Mouse (Mus musculus): ENCODE measurements around the gene Cnp. TPM values are rescaled to one million over a fixed set of nuclear protein-coding genes. Genes with fewer than 3 reads are reported as not detected.

Cnp gene
- polyA plus RNA-seq, 1 experiment from 2014 or later: 34.7 TPM

- 87% methylated on average over 6 of the region's 6 CpGs for WGBS
- Histone ChIP-seq H3K9ac (ENCODE audit: low read length) (no peak overlapping the region), H3K27ac (ENCODE audit: low read depth) (no peak overlapping the region), H3K36me3 (ENCODE audit: control insufficient read depth, insufficient read depth, low read length) (no peaks in the 10 kb centered on the region), H3K4me1 (replicated peaks; ENCODE audit: control insufficient read depth, insufficient read depth, low read length) (0 out of 2 replicates have a peak, but pooled peaks cover 5% of the 10 kb centered on the region), H3K9me3 (ENCODE audit: control insufficient read depth, low read length) (no peaks in the 10 kb centered on the region), H3K4me3 (ENCODE audit: low read depth, low read length) (no peak overlapping the region), H3K4me2 (ENCODE audit: low read length) (no peak overlapping the region), H3K27me3 (replicated peaks; ENCODE audit: control insufficient read depth, insufficient read depth, low read length) (no peaks in the 10 kb centered on the region)
- no peak for DNase-seq (ENCODE audit: low spot score)
- no peak for ATAC-seq (replicated peaks; ENCODE audit: low FRiP score, low TSS enrichment, low read depth)
Measured at GRCm38 (mm10) chr11:100546955-100547354, 27.7 kb upstream of the Cnp start.

DNA sequence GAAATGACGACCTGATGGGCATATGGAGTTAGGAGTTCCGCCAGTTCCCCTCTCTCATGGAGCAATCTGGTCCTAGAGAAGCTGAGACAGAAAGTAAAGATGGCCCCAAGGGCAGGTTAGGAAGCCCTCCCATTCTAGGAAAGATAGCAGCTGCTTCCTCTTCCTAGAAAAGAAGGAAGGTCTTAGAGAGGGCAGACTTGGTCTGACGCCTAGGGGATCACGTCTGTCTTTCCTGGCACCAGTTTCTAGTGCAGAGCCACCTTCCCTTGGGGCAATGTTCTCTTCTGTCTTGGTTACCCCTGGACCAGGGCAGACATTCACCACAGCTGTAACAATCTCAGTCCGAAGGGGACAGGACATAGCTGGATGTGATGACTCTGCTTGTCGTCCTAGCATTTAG, 26.6 kb upstream of the Cnp start:
- H3K9me3 ChIP-seq (ENCODE audit: control insufficient read depth, low read length): no peaks in the 10 kb centered on the region
- ATAC-seq (replicated peaks; ENCODE audit: low FRiP score, low TSS enrichment, low read depth) (no peak), DNase-seq (ENCODE audit: low spot score) (no peak)
- no peak overlapping the region for H3K9ac ChIP-seq (ENCODE audit: low read length)
- H3K36me3 ChIP-seq (ENCODE audit: control insufficient read depth, insufficient read depth, low read length): no peaks in the 10 kb centered on the region
- no peak overlapping the region for H3K4me3 ChIP-seq (ENCODE audit: low read depth, low read length)
- 80% methylated on average over 6 of the region's 6 CpGs for WGBS
- H3K4me2 ChIP-seq (ENCODE audit: low read length): no peak overlapping the region
- H3K27ac ChIP-seq (ENCODE audit: low read depth): no peak overlapping the region
- no peaks in the 10 kb centered on the region for H3K27me3 ChIP-seq (replicated peaks; ENCODE audit: control insufficient read depth, insufficient read depth, low read length)
- 0 out of 2 replicates have a peak, but pooled peaks cover 5% of the 10 kb centered on the region for H3K4me1 ChIP-seq (replicated peaks; ENCODE audit: control insufficient read depth, insufficient read depth, low read length)

- no peaks in the 10 kb centered on the region for H3K9me3 ChIP-seq (ENCODE audit: control insufficient read depth, low read length)
- WGBS: 76% methylated on average over 8 of the region's 8 CpGs
Measured at GRCm38 (mm10) chr11:100549466-100549865, 25.2 kb upstream of the Cnp start.

GRCm38 (mm10) chr11:100550101-100550500, 24.6 kb upstream of the Cnp start:
- 65% methylated on average over 6 of the region's 6 CpGs for WGBS
- Histone ChIP-seq H3K27me3 (replicated peaks; ENCODE audit: control insufficient read depth, insufficient read depth, low read length) (no peaks in the 10 kb centered on the region), H3K4me2 (ENCODE audit: low read length) (no peak overlapping the region), H3K27ac (ENCODE audit: low read depth) (no peak overlapping the region), H3K4me1 (replicated peaks; ENCODE audit: control insufficient read depth, insufficient read depth, low read length) (0 out of 2 replicates have a peak, but pooled peaks cover 5% of the 10 kb centered on the region), H3K9ac (ENCODE audit: low read length) (no peak overlapping the region), H3K36me3 (ENCODE audit: control insufficient read depth, insufficient read depth, low read length) (no peaks in the 10 kb centered on the region), H3K9me3 (ENCODE audit: control insufficient read depth, low read length) (no peaks in the 10 kb centered on the region), H3K4me3 (ENCODE audit: low read depth, low read length) (no peak overlapping the region)
- no peak for DNase-seq (ENCODE audit: low spot score)
- ATAC-seq (replicated peaks; ENCODE audit: low FRiP score, low TSS enrichment, low read depth): no peak

More at GRCm38 (mm10) chr11:100549466-100549865, 25.2 kb upstream of the Cnp start:
- Histone ChIP-seq H3K9ac (ENCODE audit: low read length) (no peak overlapping the region), H3K4me1 (replicated peaks; ENCODE audit: control insufficient read depth, insufficient read depth, low read length) (0 out of 2 replicates have a peak, but pooled peaks cover 5% of the 10 kb centered on the region), H3K27me3 (replicated peaks; ENCODE audit: control insufficient read depth, insufficient read depth, low read length) (no peaks in the 10 kb centered on the region), H3K27ac (ENCODE audit: low read depth) (no peak overlapping the region), H3K4me3 (ENCODE audit: low read depth, low read length) (no peak overlapping the region), H3K4me2 (ENCODE audit: low read length) (no peak overlapping the region), H3K36me3 (ENCODE audit: control insufficient read depth, insufficient read depth, low read length) (no peaks in the 10 kb centered on the region)
- DNase-seq (ENCODE audit: low spot score) (no peak), ATAC-seq (replicated peaks; ENCODE audit: low FRiP score, low TSS enrichment, low read depth) (no peak)

DNA sequence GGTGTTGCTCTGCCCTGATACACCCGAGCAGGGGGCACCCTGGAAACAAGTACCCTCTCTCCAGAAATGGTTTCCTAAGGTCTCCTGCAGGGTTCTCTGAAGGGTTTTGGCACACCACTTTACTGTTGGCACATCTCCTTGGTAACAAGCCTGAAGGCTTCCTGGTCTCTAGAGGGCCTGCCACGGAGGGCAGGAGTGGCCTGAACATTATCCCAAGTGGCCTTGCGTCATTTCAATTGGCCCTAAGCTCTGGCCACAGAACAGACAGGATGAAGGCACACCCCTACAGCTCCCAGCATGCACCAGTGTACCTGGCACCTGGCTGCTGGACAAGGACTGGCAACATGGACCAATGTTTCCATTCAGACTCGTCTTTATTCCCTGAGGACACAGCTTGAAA, 21.9 kb upstream of the Cnp start:
- H3K4me1 ChIP-seq (replicated peaks; ENCODE audit: control insufficient read depth, insufficient read depth, low read length): no peaks in the 10 kb centered on the region
- 84% methylated on average over 4 of the region's 4 CpGs for WGBS
- H3K4me2 ChIP-seq (ENCODE audit: low read length): no peak overlapping the region
- no peaks in the 10 kb centered on the region for H3K36me3 ChIP-seq (ENCODE audit: control insufficient read depth, insufficient read depth, low read length)
- H3K27me3 ChIP-seq (replicated peaks; ENCODE audit: control insufficient read depth, insufficient read depth, low read length): no peaks in the 10 kb centered on the region
- DNase-seq (ENCODE audit: low spot score): no peak
- no peaks in the 10 kb centered on the region for H3K9me3 ChIP-seq (ENCODE audit: control insufficient read depth, low read length)
- H3K9ac ChIP-seq (ENCODE audit: low read length): no peak overlapping the region
- H3K27ac ChIP-seq (ENCODE audit: low read depth): no peak overlapping the region
- no peak for ATAC-seq (replicated peaks; ENCODE audit: low FRiP score, low TSS enrichment, low read depth)
- H3K4me3 ChIP-seq (ENCODE audit: low read depth, low read length): no peak overlapping the region

GRCm38 (mm10) chr11:100555583-100555982, 19.1 kb upstream of the Cnp start:
- 22% methylated on average over 11 of the region's 11 CpGs for WGBS
- Histone ChIP-seq H3K36me3 (ENCODE audit: control insufficient read depth, insufficient read depth, low read length) (no peaks in the 10 kb centered on the region), H3K27me3 (replicated peaks; ENCODE audit: control insufficient read depth, insufficient read depth, low read length) (no peaks in the 10 kb centered on the region), H3K4me3 (ENCODE audit: low read depth, low read length) (no peak overlapping the region), H3K9me3 (ENCODE audit: control insufficient read depth, low read length) (no peaks in the 10 kb centered on the region), H3K27ac (ENCODE audit: low read depth) (no peak overlapping the region), H3K4me1 (replicated peaks; ENCODE audit: control insufficient read depth, insufficient read depth, low read length) (no peaks in the 10 kb centered on the region), H3K9ac (ENCODE audit: low read length) (no peak overlapping the region), H3K4me2 (ENCODE audit: low read length) (no peak overlapping the region; the same call in 1 of the 2 replicates)
- DNase-seq (ENCODE audit: low spot score) (peak; percentile 66), ATAC-seq (replicated peaks; ENCODE audit: low FRiP score, low TSS enrichment, low read depth) (peak; percentile 57; the same call in 1 of the 2 replicates)

- ATAC-seq (replicated peaks; ENCODE audit: low FRiP score, low TSS enrichment, low read depth) (no peak), DNase-seq (ENCODE audit: low spot score) (no peak)
- Histone ChIP-seq H3K4me3 (ENCODE audit: low read depth, low read length) (no peak overlapping the region), H3K4me2 (ENCODE audit: low read length) (no peak overlapping the region), H3K9ac (ENCODE audit: low read length) (no peak overlapping the region), H3K27me3 (replicated peaks; ENCODE audit: control insufficient read depth, insufficient read depth, low read length) (no peaks in the 10 kb centered on the region), H3K9me3 (ENCODE audit: control insufficient read depth, low read length) (no peaks in the 10 kb centered on the region), H3K4me1 (replicated peaks; ENCODE audit: control insufficient read depth, insufficient read depth, low read length) (no peaks in the 10 kb centered on the region), H3K36me3 (ENCODE audit: control insufficient read depth, insufficient read depth, low read length) (no peaks in the 10 kb centered on the region), H3K27ac (ENCODE audit: low read depth) (no peak overlapping the region)
- WGBS: 67% methylated on average over 3 of the region's 3 CpGs
Measured at GRCm38 (mm10) chr11:100557563-100557962, 17.1 kb upstream of the Cnp start.

DNA sequence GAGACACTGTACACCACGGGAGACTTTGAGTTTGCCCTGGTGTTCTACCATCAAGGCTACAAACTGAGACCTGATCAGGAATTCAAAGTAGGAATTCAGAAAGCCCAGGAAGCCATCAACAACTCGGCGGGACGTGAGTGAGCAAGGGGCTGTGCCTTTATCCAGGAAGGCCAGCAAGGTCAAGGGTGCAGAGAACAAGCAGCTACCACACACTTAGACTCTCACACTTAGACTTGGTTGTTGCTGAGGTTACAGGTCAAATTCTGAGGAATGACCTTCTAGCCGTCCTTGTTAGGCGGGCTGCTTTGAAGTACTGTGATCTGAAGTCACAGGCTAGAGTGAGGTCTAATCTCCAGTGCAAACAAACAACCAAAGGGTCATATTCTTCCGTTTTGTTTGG, 15.2 kb upstream of the Cnp start:
- 44% methylated on average over 7 of the region's 7 CpGs for WGBS
- Histone ChIP-seq H3K36me3 (ENCODE audit: control insufficient read depth, insufficient read depth, low read length) (no peaks in the 10 kb centered on the region), H3K4me1 (replicated peaks; ENCODE audit: control insufficient read depth, insufficient read depth, low read length) (no peaks in the 10 kb centered on the region), H3K27me3 (replicated peaks; ENCODE audit: control insufficient read depth, insufficient read depth, low read length) (no peaks in the 10 kb centered on the region), H3K27ac (ENCODE audit: low read depth) (no peak overlapping the region), H3K4me3 (ENCODE audit: low read depth, low read length) (no peak overlapping the region), H3K9me3 (ENCODE audit: control insufficient read depth, low read length) (no peaks in the 10 kb centered on the region), H3K9ac (ENCODE audit: low read length) (no peak overlapping the region), H3K4me2 (ENCODE audit: low read length) (no peak overlapping the region)
- ATAC-seq (replicated peaks; ENCODE audit: low FRiP score, low TSS enrichment, low read depth) (no peak), DNase-seq (ENCODE audit: low spot score) (no peak)

- Histone ChIP-seq H3K9ac (ENCODE audit: low read length) (no peak overlapping the region), H3K27ac (ENCODE audit: low read depth) (no peak overlapping the region), H3K36me3 (ENCODE audit: control insufficient read depth, insufficient read depth, low read length) (no peaks in the 10 kb centered on the region), H3K4me3 (ENCODE audit: low read depth, low read length) (no peak overlapping the region), H3K4me2 (ENCODE audit: low read length) (no peak overlapping the region), H3K9me3 (ENCODE audit: control insufficient read depth, low read length) (no peaks in the 10 kb centered on the region), H3K27me3 (replicated peaks; ENCODE audit: control insufficient read depth, insufficient read depth, low read length) (no peaks in the 10 kb centered on the region), H3K4me1 (replicated peaks; ENCODE audit: control insufficient read depth, insufficient read depth, low read length) (no peaks in the 10 kb centered on the region)
- DNase-seq (ENCODE audit: low spot score) (no peak), ATAC-seq (replicated peaks; ENCODE audit: low FRiP score, low TSS enrichment, low read depth) (no peak)
- WGBS: 69% methylated on average over 5 of the region's 5 CpGs
Measured at GRCm38 (mm10) chr11:100561748-100562147, 13.0 kb upstream of the Cnp start.
